Mouse (Mus musculus) CH12.LX (cell line): ENCODE results near the gene Rhobtb3. TPM values are rescaled to one million over a fixed set of nuclear protein-coding genes. Genes with fewer than 3 reads are reported as not detected.

Experiments used
- DNase-seq: peaks from one replicate; pipeline ENCODE4 v3.0.0-alpha.2; 2013; ENCODE audit errors: extremely low read depth
- H3K27ac ChIP-seq: 2 replicates; pipeline ENCODE4 v1.5.1; 2012; ENCODE audit warnings: low read depth, mild to moderate bottlenecking, control low read depth, moderate library complexity; ENCODE audit not compliant: insufficient read depth
- H3K27me3 ChIP-seq: replicated peaks from 2 replicates; pipeline ENCODE3; 2012; ENCODE audit warnings: inconsistent platforms
- H3K36me3 ChIP-seq, 2 experiments: replicated peaks in 1 of 2; 2 replicates each; pipeline versions ENCODE3 to v1.6.1; 2012; ENCODE audit warnings: inconsistent platforms in 1 of 2, low read length in 1 of 2, mild to moderate bottlenecking in 1 of 2, mixed read lengths in 1 of 2, moderate library complexity in 1 of 2; ENCODE audit not compliant: control insufficient read depth in 1 of 2, insufficient read depth in 1 of 2
- H3K4me1 ChIP-seq, 2 experiments: 2 replicates each; pipeline ENCODE4 v1.6.1; 2012; ENCODE audit warnings: inconsistent platforms in 1 of 2, moderate library complexity in 1 of 2; ENCODE audit not compliant: insufficient read depth in 2 of 2, control insufficient read depth in 1 of 2
- H3K4me2 ChIP-seq: 2 replicates; pipeline ENCODE4 v1.6.1; 2012; ENCODE audit warnings: low read depth, mild to moderate bottlenecking, control low read depth; ENCODE audit not compliant: poor library complexity, insufficient read depth, severe bottlenecking
- H3K4me3 ChIP-seq, 3 experiments: fragments of 150-350 bp in 1 of 3; sonication (generic) in 1 of 3; replicated peaks in 1 of 3; 2 replicates each; pipeline versions ENCODE3 to v1.5.1; 2011 to 2012; ENCODE audit warnings: low read depth in 2 of 3, low read length in 2 of 3, mild to moderate bottlenecking in 2 of 3, moderate library complexity in 2 of 3, control low read depth in 1 of 3, improper control_type of control experiment in 1 of 3, inconsistent platforms in 1 of 3, mixed read lengths in 1 of 3; ENCODE audit not compliant: poor library complexity in 1 of 3
- H3K79me2 ChIP-seq: replicated peaks from 2 replicates; pipeline ENCODE4 v1.6.1; 2012; ENCODE audit warnings: mild to moderate bottlenecking, moderate library complexity; ENCODE audit not compliant: control insufficient read depth, poor library complexity, insufficient read depth, severe bottlenecking; ENCODE audit errors: extremely low read depth
- H3K9ac ChIP-seq: 2 replicates; pipeline ENCODE4 v1.6.1; 2012; ENCODE audit warnings: low read depth, mild to moderate bottlenecking, control low read depth, moderate library complexity; ENCODE audit not compliant: insufficient read depth
- H3K9me3 ChIP-seq: replicated peaks from 2 replicates; pipeline ENCODE3; 2012; ENCODE audit warnings: low read length, inconsistent platforms, mixed read lengths
- E2F4 ChIP-seq: IDR thresholded peaks from 2 replicates; pipeline ENCODE4 v1.6.1; 2011; ENCODE audit warnings: low read depth, low read length, improper control_type of control experiment; ENCODE audit not compliant: insufficient replicate concordance
- ELF1 ChIP-seq: IDR thresholded peaks from 2 replicates; pipeline ENCODE4 v1.6.1; 2014; ENCODE audit warnings: low read depth, mild to moderate bottlenecking, inconsistent platforms, low read length, improper control_type of control experiment
- ETS1 ChIP-seq: conservative IDR thresholded peaks from 2 replicates; pipeline ENCODE4 v1.6.1; 2012; ENCODE audit warnings: low read depth, mild to moderate bottlenecking, inconsistent platforms, low read length, improper control_type of control experiment, moderate library complexity
- IRF4 ChIP-seq: IDR thresholded peaks from 2 replicates; pipeline ENCODE4 v1.6.1; 2014; ENCODE audit warnings: low read depth, mild to moderate bottlenecking, inconsistent platforms, low read length, improper control_type of control experiment
- JUN ChIP-seq: IDR thresholded peaks from 2 replicates; pipeline ENCODE4 v1.6.1; 2011; ENCODE audit warnings: low read depth, mild to moderate bottlenecking, low read length, improper control_type of control experiment, moderate library complexity; ENCODE audit not compliant: insufficient read depth
- JUND ChIP-seq: conservative IDR thresholded peaks from 2 replicates; pipeline ENCODE4 v1.6.1; 2011; ENCODE audit warnings: low read depth, low read length, improper control_type of control experiment
- KAT2A ChIP-seq: IDR thresholded peaks from 2 replicates; pipeline ENCODE4 v1.6.1; 2012; ENCODE audit warnings: low read length, improper control_type of control experiment, inconsistent platforms; ENCODE audit not compliant: insufficient replicate concordance
- MAX ChIP-seq: IDR thresholded peaks from 2 replicates; pipeline ENCODE4 v1.6.1; 2011; ENCODE audit warnings: low read length, improper control_type of control experiment
- MAZ ChIP-seq: IDR thresholded peaks from 2 replicates; pipeline ENCODE4 v1.6.1; 2012; ENCODE audit warnings: low read depth, mild to moderate bottlenecking, inconsistent platforms, low read length, improper control_type of control experiment, moderate library complexity
- MYC ChIP-seq: IDR thresholded peaks from 2 replicates; pipeline ENCODE4 v1.6.1; 2011; ENCODE audit warnings: low read depth, mild to moderate bottlenecking, improper control_type of control experiment, low read length
- NRF1 ChIP-seq: IDR thresholded peaks from 2 replicates; pipeline ENCODE4 v1.6.1; 2014; ENCODE audit warnings: low read depth, mild to moderate bottlenecking, inconsistent platforms, low read length, improper control_type of control experiment, moderate library complexity
- POLR2AphosphoS2 ChIP-seq: IDR thresholded peaks from 2 replicates; pipeline ENCODE4 v1.6.1; 2011; ENCODE audit warnings: low read depth, low read length, improper control_type of control experiment
- RAD21 ChIP-seq: IDR thresholded peaks from 2 replicates; pipeline ENCODE4 v1.6.1; 2011; ENCODE audit warnings: low read depth, mild to moderate bottlenecking, low read length, improper control_type of control experiment, moderate library complexity
- SIN3A ChIP-seq: IDR thresholded peaks from 2 replicates; pipeline ENCODE4 v1.6.1; 2012; ENCODE audit warnings: low read length, improper control_type of control experiment, inconsistent platforms
- SMC3 ChIP-seq: IDR thresholded peaks from 2 replicates; pipeline ENCODE4 v1.6.1; 2011; ENCODE audit warnings: low read depth, low read length, improper control_type of control experiment
- USF1 ChIP-seq: IDR thresholded peaks from 2 replicates; pipeline ENCODE4 v1.6.1; 2014; ENCODE audit warnings: low read depth, mild to moderate bottlenecking, inconsistent platforms, low read length, improper control_type of control experiment
- USF2 ChIP-seq: conservative IDR thresholded peaks from 2 replicates; pipeline ENCODE4 v1.6.1; 2011; ENCODE audit warnings: low read depth, low read length, improper control_type of control experiment
- ZKSCAN1 ChIP-seq: IDR thresholded peaks from 2 replicates; pipeline ENCODE4 v1.6.1; 2012; ENCODE audit warnings: low read depth, inconsistent platforms, low read length, improper control_type of control experiment, borderline replicate concordance
- dilution Hi-C: fragments of 300-500 bp; cut with MboI; formaldehyde crosslinking; loops from 2 replicates; pipeline ENCODE4 v1.14.3; 2020; ENCODE audit warnings: low sequenced_read_pairs; ENCODE audit not compliant: extremely low pct_unique_long_range_greater_than_20kb, extremely low pct_ligation_motif_present
- in situ Hi-C: fragments of 300-500 bp; cut with MboI; formaldehyde crosslinking; loops from 3 replicates; pipeline ENCODE4 v1.14.3; 2019; ENCODE audit warnings: low sequenced_read_pairs, low pct_ligation_motif_present, low pct_unique_long_range_greater_than_20kb, mixed read lengths
- polyA plus RNA-seq: library from polyadenylated mRNA; unstranded; fragments of >175 nt; gene quantifications from 2 replicates; pipeline ENCODE4 v1.2.1, GENCODE M21; 2012; ENCODE audit warnings: low read depth; ENCODE audit not compliant: insufficient read length
- total RNA-seq, 2 experiments: library from RNA; depleted of rRNA; stranded (reverse); fragments of 300-350 nt in 1 of 2; fragments of >200 nt in 1 of 2; gene quantifications; 2 replicates each; pipeline ENCODE4 v1.2.3; 2012 to 2014

Rhobtb3 gene
- total and polyA plus RNA-seq, 3 experiments: 2.0 to 3.6 (median 3.4) TPM

DNA sequence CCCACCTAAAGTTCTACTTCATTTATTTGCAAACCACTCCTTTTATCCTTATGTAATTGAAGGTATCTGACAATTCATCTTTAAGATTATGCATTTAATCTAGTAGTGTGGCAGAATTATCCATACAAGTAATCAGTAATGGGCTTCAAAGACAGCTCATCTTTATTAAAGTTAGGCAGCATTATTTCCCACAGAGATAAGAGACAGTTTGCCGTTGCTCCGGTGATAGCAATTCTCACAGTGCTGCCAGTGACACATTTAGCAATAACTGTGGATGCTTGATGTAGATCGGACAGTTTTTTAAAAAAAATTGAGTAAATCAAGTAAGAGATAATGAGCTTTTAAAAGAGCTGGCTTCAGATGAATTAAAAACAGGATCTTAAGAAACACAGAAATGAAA is 51.4 kb downstream of the Rhobtb3 start:
- H3K4me1 ChIP-seq: no peaks in the 10 kb centered on the region
- H3K9ac ChIP-seq: no peak overlapping the region
- H3K36me3 ChIP-seq: no peaks in the 10 kb centered on the region
- dilution Hi-C loops (no loop called here), in situ Hi-C loops (loop anchor here (25.0 kb wide), 1 partner anchor 1030 kb away; no protein-coding TSS in a partner anchor)
- no peaks in the 10 kb centered on the region for H3K27me3 ChIP-seq
- H3K27ac ChIP-seq: no peak overlapping the region
- no peak for DNase-seq
- no peak overlapping the region for H3K4me2 ChIP-seq
- TF ChIP-seq MYC: no peak
- no peak for TF ChIP-seq NRF1
- TF ChIP-seq JUN: no peak
- no peak for TF ChIP-seq ZKSCAN1
- TF ChIP-seq POLR2AphosphoS2: no peak
- no peak for TF ChIP-seq ETS1
- TF ChIP-seq USF2: no peak
- no peak for TF ChIP-seq ELF1
- no peak for TF ChIP-seq SMC3
- TF ChIP-seq, all 38 proteins: peak for 0
- H3K9me3 ChIP-seq: no peaks in the 10 kb centered on the region
- no peaks in the 10 kb centered on the region for H3K79me2 ChIP-seq
- no peak overlapping the region for H3K4me3 ChIP-seq

DNA sequence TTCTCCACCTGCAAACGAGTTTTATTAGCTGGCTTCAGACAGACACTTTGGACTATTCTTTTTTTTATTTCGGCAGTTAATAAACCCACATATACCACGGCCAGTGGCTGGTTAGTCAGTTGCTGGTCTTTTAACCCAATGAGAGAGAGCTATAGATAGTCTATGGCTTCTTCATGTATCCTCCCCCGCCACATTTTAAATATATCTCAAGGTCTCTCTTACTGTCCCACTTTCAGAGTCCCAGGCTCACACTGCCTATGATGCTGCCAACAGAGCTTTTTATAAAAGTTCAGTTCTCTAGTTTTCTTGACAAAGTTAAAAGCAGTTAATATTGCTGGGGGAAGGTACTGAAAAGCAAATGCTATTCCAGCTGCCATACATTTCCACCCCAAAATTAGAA is 51.9 kb downstream of the Rhobtb3 start:
- DNase-seq: no peak
- dilution Hi-C loops: no loop called here
- no peak overlapping the region for H3K9ac ChIP-seq
- no peak overlapping the region for H3K4me3 ChIP-seq
- H3K36me3 ChIP-seq: no peaks in the 10 kb centered on the region
- in situ Hi-C loops: loop anchor here (25.0 kb wide), 1 partner anchor 1030 kb away; no protein-coding TSS in a partner anchor
- TF ChIP-seq SIN3A (no peak), NRF1 (no peak), KAT2A (no peak)
- no peaks in the 10 kb centered on the region for H3K79me2 ChIP-seq
- no peak overlapping the region for H3K4me2 ChIP-seq
- H3K27me3 ChIP-seq: no peaks in the 10 kb centered on the region
- no peaks in the 10 kb centered on the region for H3K4me1 ChIP-seq
- H3K9me3 ChIP-seq: no peaks in the 10 kb centered on the region
- H3K27ac ChIP-seq: no peak overlapping the region

DNA sequence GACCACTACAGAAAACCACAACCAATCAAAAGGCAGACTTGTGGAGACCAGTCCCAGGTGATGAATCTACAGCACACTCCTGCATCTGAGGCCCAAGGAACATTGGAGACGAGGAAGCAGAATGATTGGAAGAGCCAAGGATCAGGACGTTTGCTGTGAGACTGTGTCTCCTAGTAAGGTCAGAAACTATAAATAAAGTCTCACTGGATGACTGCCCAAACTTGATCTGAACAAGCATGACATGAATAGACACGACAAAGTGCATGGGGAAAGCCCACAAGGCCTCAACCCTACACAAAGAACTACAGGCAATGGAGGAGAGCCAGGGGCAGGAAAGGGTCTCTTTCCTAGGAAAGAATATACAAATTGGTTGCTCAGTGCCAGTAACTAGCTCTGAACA is 59.9 kb downstream of the Rhobtb3 start:
- TF ChIP-seq POLR2AphosphoS2: no peak
- TF ChIP-seq USF1: no peak
- TF ChIP-seq JUND: no peak
- TF ChIP-seq IRF4: no peak
- TF ChIP-seq MAX: no peak
- no peak for TF ChIP-seq KAT2A
- TF ChIP-seq ELF1: no peak
- TF ChIP-seq RAD21: no peak
- no peak for TF ChIP-seq E2F4
- no peak for TF ChIP-seq MAZ
- Histone ChIP-seq H3K27ac (no peak overlapping the region), H3K79me2 (no peaks in the 10 kb centered on the region), H3K27me3 (no peaks in the 10 kb centered on the region), H3K9me3 (peaks cover 2% of the 10 kb centered on the region), H3K9ac (no peak overlapping the region), H3K4me3 (no peak overlapping the region), H3K4me2 (no peak overlapping the region), H3K4me1 (peaks cover 0 to 15% of the 10 kb centered on the region in 2 experiments; a peak in 2 of 4 replicates), H3K36me3 (no peaks in the 10 kb centered on the region)
- dilution Hi-C loops (no loop called here), in situ Hi-C loops (loop anchor here (5.0 to 25.0 kb wide), 2 partner anchors 661 to 1021 kb away; no protein-coding TSS in a partner anchor)
- no peak for DNase-seq
